Mouse (Mus musculus) CH12.LX (cell line): ENCODE results near the gene B3galt1.

ENCODE experiments used
- CTCF ChIP-seq, 2 experiments: IDR thresholded peaks in 1 of 2; conservative IDR thresholded peaks in 1 of 2; 2 replicates each; pipeline ENCODE4 v1.5.1; 2011 to 2012; ENCODE audit warnings: low read depth in 2 of 2, low read length in 2 of 2, improper control_type of control experiment in 1 of 2, inconsistent platforms in 1 of 2, mild to moderate bottlenecking in 1 of 2, moderate library complexity in 1 of 2
- EP300 ChIP-seq: IDR thresholded peaks from 2 replicates; pipeline ENCODE4 v1.6.1; 2011; ENCODE audit warnings: low read length, improper control_type of control experiment
- MAFK ChIP-seq: IDR thresholded peaks from 2 replicates; pipeline ENCODE4 v1.6.1; 2011; ENCODE audit warnings: low read length, improper control_type of control experiment; ENCODE audit not compliant: insufficient replicate concordance
- MXI1 ChIP-seq: IDR thresholded peaks from 2 replicates; pipeline ENCODE4 v1.6.1; 2011; ENCODE audit warnings: mild to moderate bottlenecking, low read depth, low read length, improper control_type of control experiment
- NRF1 ChIP-seq: IDR thresholded peaks from 2 replicates; pipeline ENCODE4 v1.6.1; 2014; ENCODE audit warnings: low read depth, mild to moderate bottlenecking, inconsistent platforms, low read length, improper control_type of control experiment, moderate library complexity

- TF ChIP-seq MAFK (no peak), EP300 (no peak), MXI1 (no peak), NRF1 (no peak), CTCF (conservative IDR thresholded peaks at IDR 0.05 in 1 of 2, IDR thresholded peaks at IDR 0.05 in 1 of 2; ENCODE audit: low read depth in 2 of 2, low read length in 2 of 2) (no peak)
Observed at GRCm38 (mm10) chr2:67977620-67978262, 412.1 kb downstream of the B3galt1 start.
